Mouse (Mus musculus) hindbrain, embryonic 12.5 days (tissue): ENCODE data around the gene Fat3. TPM values are rescaled to one million over a fixed set of nuclear protein-coding genes. Genes with fewer than 3 reads are reported as not detected.
A peak's percentile ranks its signal among the peaks of the same experiment; 100 is the strongest.

Experiments
- ATAC-seq: fragments of 200-750 bp; cut with Nextera tagmentation; 2 replicates; pipeline ENCODE4 v1.8.0; 2017; ENCODE audit warnings: moderate TSS enrichment; ENCODE audit not compliant: low FRiP score
- H3K27ac ChIP-seq: fragments of 300-500 bp; sonication (generic); 2 replicates; pipeline ENCODE4 v1.5.1; 2016; ENCODE audit warnings: mild to moderate bottlenecking
- H3K27me3 ChIP-seq: fragments of 300-500 bp; sonication (generic); 2 replicates; pipeline ENCODE4 v1.6.1; 2016; ENCODE audit warnings: mild to moderate bottlenecking
- H3K36me3 ChIP-seq: fragments of 300-500 bp; sonication (generic); 2 replicates; pipeline ENCODE4 v1.6.1; 2016; ENCODE audit warnings: mild to moderate bottlenecking
- H3K4me1 ChIP-seq: fragments of 300-500 bp; sonication (generic); 2 replicates; pipeline ENCODE4 v1.6.1; 2016
- H3K4me2 ChIP-seq: fragments of 300-500 bp; sonication (generic); replicated peaks from 2 replicates; pipeline ENCODE4 v1.6.1; 2016; ENCODE audit warnings: mild to moderate bottlenecking
- H3K4me3 ChIP-seq: fragments of 300-500 bp; sonication (generic); 2 replicates; pipeline ENCODE4 v1.5.1; 2016; ENCODE audit warnings: mild to moderate bottlenecking
- H3K9ac ChIP-seq: fragments of 300-500 bp; sonication (generic); 2 replicates; pipeline ENCODE4 v1.6.1; 2016; ENCODE audit warnings: mild to moderate bottlenecking, moderate library complexity
- H3K9me3 ChIP-seq: fragments of 300-500 bp; sonication (generic); replicated peaks from 2 replicates; pipeline ENCODE4 v1.6.1; 2016; ENCODE audit warnings: mild to moderate bottlenecking
- WGBS: fragments of 180-500 bp; shearing (Covaris S2); methylation state at CpG from one replicate; pipeline ENCODE4 v1.1.7; 2016; 5-methylcytosine and 5-hydroxymethylcytosine counted together
- polyA plus RNA-seq: library from polyadenylated mRNA; unstranded; fragments of >200 nt; fragmentation: Nextera tagmentation; extraction: Ambion mirVana; gene quantifications from 2 replicates; pipeline ENCODE4 v1.2.1, GENCODE M21; 2016

Gene Fat3
- polyA plus RNA-seq, 1 experiment from 2014 or later: 11.6 TPM

- WGBS: 86% methylated on average over 7 of the region's 7 CpGs
- Histone ChIP-seq H3K9me3 (no peaks in the 10 kb centered on the region), H3K27ac (no peak overlapping the region), H3K36me3 (peaks cover 6% of the 10 kb centered on the region; the same call in 1 of the 2 replicates), H3K4me3 (no peak overlapping the region), H3K4me2 (no peak overlapping the region), H3K27me3 (no peaks in the 10 kb centered on the region), H3K9ac (no peak overlapping the region), H3K4me1 (peaks cover 3% of the 10 kb centered on the region; the same call in 1 of the 2 replicates)
- ATAC-seq: no peak
These were observed 560.0 kb downstream of the Fat3 start for GRCm38 (mm10) chr9:15940933-15941673.

DNA sequence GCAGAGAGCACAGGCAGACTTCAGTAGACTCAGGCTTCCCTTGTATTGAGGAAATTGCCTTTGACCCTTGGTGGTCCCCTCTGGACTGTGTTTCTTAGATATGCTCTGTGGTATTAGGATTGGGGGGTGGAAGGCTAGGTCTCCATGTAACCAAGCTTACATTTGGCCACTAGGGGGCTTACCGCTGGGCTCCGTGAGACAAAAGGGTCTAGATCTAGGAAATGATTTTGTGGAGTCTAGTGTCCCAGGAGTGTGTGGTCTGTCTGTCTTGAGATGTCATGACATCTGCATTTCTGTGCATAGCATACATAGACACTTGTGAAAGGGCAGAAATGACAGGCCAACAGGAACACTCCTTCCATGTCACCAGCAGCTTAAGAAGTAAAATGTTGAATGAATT, 561.5 kb downstream of the Fat3 start:
- Histone ChIP-seq H3K9ac (no peak overlapping the region), H3K4me2 (no peak overlapping the region), H3K4me1 (peaks cover 3% of the 10 kb centered on the region; the same call in 1 of the 2 replicates), H3K9me3 (no peaks in the 10 kb centered on the region), H3K36me3 (peaks cover 6% of the 10 kb centered on the region; the same call in 1 of the 2 replicates), H3K27me3 (no peaks in the 10 kb centered on the region), H3K4me3 (no peak overlapping the region), H3K27ac (no peak overlapping the region)
- ATAC-seq: peak; percentile 17; the same call in 1 of the 2 replicates
- WGBS: 49% methylated on average over 2 of the region's 2 CpGs

DNA sequence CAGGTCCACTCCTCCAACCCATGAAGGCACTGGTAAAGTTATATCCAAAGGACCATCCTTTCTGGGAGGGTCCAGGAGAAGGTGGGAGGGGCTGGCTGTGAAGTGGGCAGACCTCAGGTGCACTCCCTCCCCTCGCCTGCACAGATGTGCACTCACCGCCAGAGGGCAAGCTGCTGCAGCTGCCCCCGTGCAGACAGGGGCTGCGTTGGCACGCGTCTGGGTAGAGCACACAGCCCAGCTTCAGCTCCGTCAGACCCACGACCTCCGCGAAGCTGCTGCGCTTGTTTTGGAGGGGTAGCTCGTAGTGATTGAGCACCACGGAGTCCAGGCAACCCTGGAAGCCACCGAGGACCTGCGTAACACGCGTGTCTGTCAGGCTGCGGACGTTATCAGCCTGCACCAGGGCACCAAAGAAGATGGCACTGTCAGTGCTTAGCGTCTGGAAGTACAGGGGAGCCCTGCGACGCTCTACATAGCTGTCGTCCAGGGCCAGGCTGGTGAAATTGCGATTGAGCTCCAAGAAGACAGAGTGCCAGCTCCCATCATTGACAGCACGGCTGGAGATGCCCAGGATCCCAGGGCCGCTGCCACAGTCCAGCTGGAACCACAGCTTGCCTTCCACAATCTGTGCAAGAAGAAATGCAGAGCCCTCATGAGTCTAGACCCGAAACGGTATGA, 563.1 kb downstream of the Fat3 start:
- H3K27ac ChIP-seq: no peak overlapping the region
- H3K27me3 ChIP-seq: no peaks in the 10 kb centered on the region
- no peak overlapping the region for H3K4me3 ChIP-seq
- ATAC-seq: peak; percentile 68; the same call in 1 of the 2 replicates
- whole genome bisulfite sequencing: 77% methylated on average over 28 of the region's 28 CpGs
- H3K9me3 ChIP-seq: no peaks in the 10 kb centered on the region
- H3K36me3 ChIP-seq: peaks cover 6% of the 10 kb centered on the region; the same call in 1 of the 2 replicates
- H3K4me2 ChIP-seq: no peak overlapping the region
- H3K9ac ChIP-seq: no peak overlapping the region
- no peaks in the 10 kb centered on the region for H3K4me1 ChIP-seq

GRCm38 (mm10) chr9:15930928-15931443, 570.1 kb downstream of the Fat3 start:
- H3K9me3 ChIP-seq: no peaks in the 10 kb centered on the region
- no peak for ATAC-seq
- H3K4me1 ChIP-seq: no peaks in the 10 kb centered on the region
- H3K4me2 ChIP-seq: no peak overlapping the region
- H3K27me3 ChIP-seq: no peaks in the 10 kb centered on the region
- H3K9ac ChIP-seq: no peak overlapping the region
- H3K4me3 ChIP-seq: no peak overlapping the region
- no peak overlapping the region for H3K27ac ChIP-seq
- WGBS: 89% methylated on average over 5 of the region's 5 CpGs
- H3K36me3 ChIP-seq: no peaks in the 10 kb centered on the region

DNA sequence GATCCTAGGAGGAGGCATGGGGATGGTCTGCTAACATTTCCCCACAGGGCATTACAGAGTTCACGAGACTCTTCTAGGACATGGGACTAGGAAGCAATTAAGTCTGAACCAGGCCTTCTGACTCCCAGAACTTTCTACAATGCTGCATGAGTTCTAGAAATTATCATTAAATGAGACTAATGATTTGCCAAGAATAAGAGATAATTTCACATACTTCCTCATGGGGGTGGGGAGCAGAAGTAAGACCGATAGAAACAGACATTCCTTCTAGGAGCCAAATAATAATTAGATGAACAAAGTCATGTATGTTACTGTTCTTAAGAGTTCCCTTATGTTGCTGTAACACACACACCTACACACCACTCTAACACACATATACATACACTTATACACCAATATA, 572.8 kb downstream of the Fat3 start:
- H3K4me1 ChIP-seq: no peaks in the 10 kb centered on the region
- no peak overlapping the region for H3K4me2 ChIP-seq
- no peaks in the 10 kb centered on the region for H3K36me3 ChIP-seq
- H3K27ac ChIP-seq: no peak overlapping the region
- no peaks in the 10 kb centered on the region for H3K9me3 ChIP-seq
- H3K4me3 ChIP-seq: no peak overlapping the region
- no peaks in the 10 kb centered on the region for H3K27me3 ChIP-seq
- WGBS: 94% methylated on average over 2 of the region's 2 CpGs
- ATAC-seq: no peak
- H3K9ac ChIP-seq: no peak overlapping the region

DNA sequence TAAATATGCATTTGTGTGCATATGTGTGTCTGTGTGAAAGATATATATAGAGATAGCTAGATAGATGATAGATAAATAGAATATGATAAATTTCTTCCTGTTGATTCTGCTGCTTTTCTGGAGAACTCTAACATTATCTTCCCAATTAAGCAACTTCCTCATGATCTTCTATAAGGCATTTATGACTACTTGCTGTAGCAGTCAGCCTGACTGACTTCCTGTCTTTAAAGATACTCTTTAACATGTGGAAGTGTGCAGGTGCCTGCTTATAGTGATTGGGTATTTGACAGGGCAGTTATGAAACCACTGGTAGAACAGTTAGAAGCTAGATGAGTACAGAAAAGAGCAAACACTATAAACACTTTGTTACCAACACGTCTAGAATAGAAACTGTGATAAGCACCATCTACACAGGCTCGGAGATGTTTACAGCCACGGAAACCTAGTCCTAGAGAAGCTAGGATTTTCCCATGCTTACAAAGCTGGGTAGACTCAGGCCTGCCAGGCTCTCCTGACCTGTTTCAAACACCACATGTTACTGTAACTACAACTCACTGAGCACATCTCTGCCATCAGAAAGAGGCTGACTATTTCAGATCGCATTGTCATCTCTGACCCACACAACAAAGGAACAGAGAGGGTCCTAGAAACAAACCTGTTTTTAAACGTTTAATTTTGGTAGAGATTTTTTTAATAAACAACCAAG, 573.6 kb downstream of the Fat3 start:
- no peak overlapping the region for H3K9ac ChIP-seq
- no peak for ATAC-seq

GRCm38 (mm10) chr9:15925237-15925636, 575.8 kb downstream of the Fat3 start:
- no peak overlapping the region for H3K27ac ChIP-seq
- H3K27me3 ChIP-seq: no peaks in the 10 kb centered on the region
- no peak overlapping the region for H3K4me3 ChIP-seq
- 89% methylated on average over 5 of the region's 5 CpGs for WGBS
- H3K9me3 ChIP-seq: no peaks in the 10 kb centered on the region
- no peak overlapping the region for H3K4me2 ChIP-seq
- no peak for ATAC-seq
- H3K4me1 ChIP-seq: no peaks in the 10 kb centered on the region
- 0 out of 2 replicates have a peak, but pooled peaks cover 5% of the 10 kb centered on the region for H3K36me3 ChIP-seq
- no peak overlapping the region for H3K9ac ChIP-seq

More for the DNA sequence above, 573.6 kb downstream of the Fat3 start:
- Histone ChIP-seq H3K4me3 (no peak overlapping the region), H3K27ac (no peak overlapping the region), H3K4me1 (no peaks in the 10 kb centered on the region), H3K36me3 (0 out of 2 replicates have a peak, but pooled peaks cover 1% of the 10 kb centered on the region), H3K9me3 (no peaks in the 10 kb centered on the region), H3K4me2 (no peak overlapping the region), H3K27me3 (no peaks in the 10 kb centered on the region)
- 90% methylated on average over 5 of the region's 5 CpGs for WGBS

- no peaks in the 10 kb centered on the region for H3K27me3 ChIP-seq
- H3K4me3 ChIP-seq: no peak overlapping the region
- peaks cover 13% of the 10 kb centered on the region for H3K36me3 ChIP-seq
- no peak overlapping the region for H3K4me2 ChIP-seq
- WGBS: 81% methylated on average over 4 of the region's 4 CpGs
- no peak overlapping the region for H3K27ac ChIP-seq
- no peaks in the 10 kb centered on the region for H3K9me3 ChIP-seq
- ATAC-seq: no peak
- no peaks in the 10 kb centered on the region for H3K4me1 ChIP-seq
- H3K9ac ChIP-seq: no peak overlapping the region
These were observed 580.8 kb downstream of the Fat3 start for GRCm38 (mm10) chr9:15920271-15920670.

DNA sequence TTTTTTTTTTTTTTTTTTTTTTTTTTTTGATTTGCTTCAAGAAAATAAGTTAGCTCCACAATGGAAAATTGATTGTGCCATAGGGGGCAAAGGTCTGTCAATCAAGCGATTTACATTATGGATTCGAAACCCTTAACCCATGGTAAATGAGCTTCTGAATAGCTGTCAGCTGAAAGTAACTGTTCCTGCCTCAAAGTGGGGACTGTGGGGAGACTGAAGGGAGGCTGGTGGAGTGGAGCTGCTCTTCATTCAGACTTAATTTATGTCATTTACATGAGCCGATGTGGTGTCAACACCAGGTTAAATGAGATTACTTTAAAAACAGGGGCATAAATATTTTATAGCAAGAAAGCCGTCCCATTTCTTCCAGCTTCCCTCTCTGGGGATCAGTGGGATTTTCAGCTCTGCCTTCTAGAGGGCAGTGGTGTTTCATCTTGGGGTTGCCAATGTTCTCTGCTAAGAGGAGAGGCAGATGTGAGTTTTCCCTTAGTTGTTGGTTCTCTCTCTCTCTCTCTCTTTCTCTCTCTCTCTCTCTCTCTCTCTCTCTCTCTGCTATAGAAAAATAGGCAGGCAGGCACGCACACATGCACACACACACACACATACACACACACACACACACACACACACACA, 581.6 kb downstream of the Fat3 start:
- Histone ChIP-seq H3K9ac (no peak overlapping the region), H3K27me3 (no peaks in the 10 kb centered on the region), H3K4me3 (no peak overlapping the region), H3K27ac (no peak overlapping the region), H3K36me3 (peaks cover 16% of the 10 kb centered on the region), H3K4me2 (no peak overlapping the region), H3K4me1 (no peaks in the 10 kb centered on the region), H3K9me3 (no peaks in the 10 kb centered on the region)
- ATAC-seq: 0 out of 2 replicates have a peak, but pooled peaks have one; percentile 49
- WGBS: 61% methylated on average over 5 of the region's 5 CpGs

GRCm38 (mm10) chr9:15916600-15916999, 584.5 kb downstream of the Fat3 start:
- no peak overlapping the region for H3K9ac ChIP-seq
- no peaks in the 10 kb centered on the region for H3K27me3 ChIP-seq
- no peaks in the 10 kb centered on the region for H3K9me3 ChIP-seq
- no peak overlapping the region for H3K4me3 ChIP-seq
- H3K4me1 ChIP-seq: no peaks in the 10 kb centered on the region
- no peak overlapping the region for H3K4me2 ChIP-seq
- ATAC-seq: no peak
- peaks cover 11% of the 10 kb centered on the region for H3K36me3 ChIP-seq
- H3K27ac ChIP-seq: no peak overlapping the region

- H3K4me2 ChIP-seq: no peak overlapping the region
- H3K27ac ChIP-seq: no peak overlapping the region
- no peak for ATAC-seq
- no peaks in the 10 kb centered on the region for H3K27me3 ChIP-seq
- no peaks in the 10 kb centered on the region for H3K9me3 ChIP-seq
- no peak overlapping the region for H3K9ac ChIP-seq
- no peak overlapping the region for H3K4me3 ChIP-seq
- 63% methylated on average over 1 of the region's 1 CpGs for WGBS
- no peaks in the 10 kb centered on the region for H3K4me1 ChIP-seq
- H3K36me3 ChIP-seq: peaks cover 4% of the 10 kb centered on the region; the same call in 1 of the 2 replicates
These were observed 588.4 kb downstream of the Fat3 start for GRCm38 (mm10) chr9:15912735-15913134.
